Mouse (Mus musculus): ENCODE results near the gene Kcng1. TPM values are rescaled to one million over a fixed set of nuclear protein-coding genes. Genes with fewer than 3 reads are reported as not detected.

The Kcng1 gene
- polyA plus RNA-seq (2017; shearing (Covaris generic)), result not detected

DNA sequence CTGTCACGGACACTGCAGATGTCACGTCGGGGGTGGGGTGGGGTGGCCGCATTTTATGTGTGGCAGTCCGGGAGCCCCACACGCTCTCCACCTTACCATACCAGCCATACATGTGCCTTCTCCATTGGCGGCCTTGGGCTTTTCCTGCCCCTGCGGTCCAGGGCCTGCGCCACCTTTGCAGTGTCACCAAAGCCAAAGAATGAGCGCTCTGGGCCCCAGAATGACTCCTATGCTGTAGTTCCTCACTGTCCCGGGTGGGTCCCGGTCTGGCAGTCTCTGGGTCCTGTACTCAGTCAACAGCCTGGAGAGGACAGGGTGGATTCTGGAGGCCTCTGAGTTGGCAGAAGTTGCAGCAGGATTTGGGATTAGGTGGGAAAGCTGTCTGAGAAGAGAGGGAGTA is at the start of gene Kcng1:
Gene Kcng1 (minus strand): TSS at position 155 of the 400 bp plus-strand sequence.

DNA sequence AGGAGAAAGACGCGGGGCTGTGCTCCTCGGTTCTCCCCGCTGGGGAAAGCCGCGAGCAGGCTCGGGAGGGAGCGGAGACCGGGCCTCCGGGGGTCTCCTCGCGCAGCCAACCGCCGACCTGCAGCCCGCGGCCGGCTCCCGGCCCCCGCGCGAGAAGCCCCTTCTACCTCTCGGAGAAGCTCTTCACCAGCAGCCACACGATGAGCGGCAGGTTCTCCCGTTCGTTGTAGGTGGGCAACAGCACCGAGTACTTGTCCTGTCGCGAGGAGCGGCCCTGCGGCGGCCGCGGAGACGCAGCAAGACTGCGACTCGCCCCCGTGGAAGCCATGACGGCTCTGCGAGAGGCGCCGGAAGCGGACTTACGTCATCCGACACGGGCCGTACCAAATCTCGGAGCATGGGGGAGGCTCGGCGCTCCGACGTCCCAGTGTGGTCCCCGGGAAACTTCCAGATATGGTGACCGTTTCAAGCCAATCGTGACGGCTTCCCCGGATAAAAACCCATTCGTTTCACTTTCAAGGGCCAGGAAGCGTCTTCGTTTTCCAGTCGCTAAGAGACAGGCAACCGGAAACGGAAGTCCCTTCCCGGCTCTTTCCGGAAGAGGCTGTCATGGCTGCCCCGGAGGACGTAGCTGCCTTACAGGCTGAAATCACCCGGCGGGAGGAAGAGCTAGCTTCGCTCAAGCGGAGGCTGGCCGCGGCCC is 51.4 kb downstream of the Kcng1 start, which contains the start of the genes Gm20716, Dpm1 and Mocs3:
Gene Gm20716 (minus strand): TSS at position 339 of the 703 bp plus-strand sequence.
Gene Dpm1 (minus strand): TSS at position 566 of the 703 bp plus-strand sequence.
Gene Mocs3 (plus strand): TSS at position 597 of the 703 bp plus-strand sequence.

Other genes with a start within 250 kb of the Kcng1 start
- 0.53 TPM for gene Pard6b, start 200.7 kb downstream of the Kcng1 start, polyA plus RNA-seq (2017; shearing (Covaris generic))
- gene Adnp, start 74.6 kb downstream of the Kcng1 start, polyA plus RNA-seq (2017; shearing (Covaris generic)), result 1.1 TPM
- gene Gm20716, start 51.4 kb downstream of the Kcng1 start, polyA plus RNA-seq (2017; shearing (Covaris generic)), result 15.1 TPM
- 114 TPM for gene Dpm1, start 51.1 kb downstream of the Kcng1 start, polyA plus RNA-seq (2017; shearing (Covaris generic))
- gene Mocs3, start 51.1 kb downstream of the Kcng1 start, polyA plus RNA-seq (2017; shearing (Covaris generic)), result 0.55 TPM

Data from activated CD4-positive, CD25-positive, alpha-beta regulatory T cell, adult 9 weeks (primary cell).